Mouse (Mus musculus) cerebellum, adult 8-10 months (tissue): ENCODE data around the gene Hoxb9.

Experiments
- DNase-seq: peaks from one replicate; pipeline ENCODE4 v3.0.0; 2022

Hoxb9 gene

DNA sequence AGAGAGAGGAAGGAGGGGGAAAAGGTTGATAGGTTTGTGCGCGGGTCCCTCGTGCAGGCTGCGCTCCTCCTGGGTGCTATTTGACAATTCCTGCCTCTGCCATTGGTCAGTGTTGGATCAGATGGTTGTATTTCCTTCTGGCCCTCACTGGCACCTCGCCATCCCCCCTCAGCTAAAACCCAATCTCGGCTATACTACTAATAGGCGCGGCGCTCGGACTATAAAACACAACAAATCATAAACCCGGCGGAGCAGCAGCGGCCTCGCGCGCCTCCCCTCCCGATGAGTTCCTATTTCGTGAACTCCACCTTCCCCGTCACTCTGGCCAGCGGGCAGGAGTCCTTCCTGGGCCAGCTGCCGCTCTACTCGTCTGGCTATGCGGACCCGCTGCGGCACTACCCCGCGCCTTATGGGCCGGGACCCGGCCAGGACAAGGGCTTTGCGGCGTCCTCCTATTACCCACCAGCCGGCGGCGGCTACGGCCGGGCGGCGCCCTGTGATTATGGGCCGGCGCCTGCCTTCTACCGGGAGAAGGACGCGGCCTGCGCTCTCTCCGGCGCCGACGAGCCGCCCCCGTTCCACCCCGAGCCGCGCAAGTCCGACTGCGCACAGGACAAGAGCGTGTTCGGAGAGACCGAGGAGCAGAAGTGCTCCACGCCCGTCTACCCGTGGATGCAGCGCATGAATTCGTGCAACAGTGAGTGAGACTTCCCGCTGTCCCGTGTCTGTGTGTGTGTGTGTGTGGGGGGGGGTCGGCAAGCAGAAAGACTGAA is 27.8 kb downstream of the Hoxb9 start:
- DNase-seq, result no peak

- no peak for DNase-seq
Observed at GRCm38 (mm10) chr11:96299781-96300180, 28.5 kb downstream of the Hoxb9 start.

- no peak for DNase-seq
Observed at GRCm38 (mm10) chr11:96300354-96301063, 29.3 kb downstream of the Hoxb9 start.

DNA sequence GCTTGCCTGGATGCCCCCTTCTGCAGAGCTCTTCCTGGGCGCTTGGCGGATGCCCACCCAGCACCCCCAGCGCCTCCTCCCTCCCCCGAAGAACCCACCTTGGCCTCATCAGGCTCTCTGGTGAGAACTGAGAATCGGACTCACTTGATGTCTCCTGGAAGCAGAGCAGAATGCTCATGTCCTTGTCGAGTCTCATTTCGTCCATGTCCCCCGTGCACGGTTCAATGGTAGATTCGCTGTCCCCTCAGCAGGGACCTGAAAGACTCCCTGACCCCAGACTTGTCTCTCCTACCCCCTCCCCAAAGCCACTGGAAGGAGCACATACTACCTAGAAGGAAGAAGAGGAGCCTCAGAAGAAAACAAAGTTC is 29.8 kb downstream of the Hoxb9 start:
- DNase-seq, result no peak

DNA sequence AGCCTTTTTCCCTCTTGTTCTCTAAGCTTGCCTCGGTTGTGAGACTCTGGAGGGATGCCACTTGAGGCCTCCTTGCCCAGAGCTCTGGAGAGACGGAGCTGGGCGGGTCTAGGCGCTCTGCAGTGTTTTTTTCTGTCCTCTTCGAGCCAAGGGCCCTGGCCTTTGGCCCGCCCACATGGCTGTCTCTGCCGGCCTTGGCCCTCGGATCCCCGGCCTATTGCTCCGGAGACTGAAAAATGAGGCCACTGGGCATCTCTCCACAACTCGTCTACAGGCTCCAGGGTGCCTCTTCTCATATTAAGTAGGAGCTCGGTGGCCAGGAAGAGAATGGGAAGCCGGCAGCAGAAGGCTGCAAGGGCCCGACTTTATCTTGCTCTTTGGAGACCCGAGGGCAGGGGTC is 30.6 kb downstream of the Hoxb9 start:
- no peak for DNase-seq

DNA sequence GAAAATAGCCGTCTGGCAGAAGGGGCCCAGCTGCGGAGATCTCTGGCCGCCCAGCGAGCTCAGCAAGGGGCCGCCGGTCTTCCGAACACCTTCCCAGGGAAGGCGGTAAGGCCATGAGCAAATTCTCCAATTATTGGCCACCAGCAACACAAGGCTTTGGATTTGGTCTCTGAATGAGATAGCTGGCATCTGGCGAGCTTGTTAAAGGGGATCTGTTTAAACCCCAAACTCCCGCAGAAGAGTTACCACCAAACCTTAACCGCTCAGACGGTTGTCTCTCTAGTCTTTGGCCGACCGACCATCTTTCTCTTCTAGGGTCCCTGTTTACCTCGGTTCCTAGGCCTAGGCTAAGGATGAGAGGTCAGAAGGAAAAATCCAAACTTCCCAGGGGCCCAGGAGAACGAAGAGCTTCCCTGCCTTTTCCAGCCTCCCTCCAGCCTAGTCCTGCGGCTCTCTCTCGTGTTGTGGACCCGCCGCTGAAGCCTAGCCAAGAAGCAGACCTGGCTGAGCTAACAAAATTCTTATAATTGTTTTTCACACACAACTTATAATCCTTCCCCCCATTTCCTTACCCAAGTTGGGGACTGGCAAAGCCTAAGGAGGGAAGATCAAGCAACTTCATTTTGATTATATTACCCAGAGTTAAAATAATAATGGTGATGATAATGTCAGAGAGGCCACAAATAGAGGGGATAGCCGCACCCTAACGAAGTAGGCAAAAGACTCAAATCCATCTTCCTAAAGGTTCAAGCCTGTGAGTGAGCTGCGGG is 31.3 kb downstream of the Hoxb9 start:
- DNase-seq, result no peak

GRCm38 (mm10) chr11:96303151-96304099 is 32.2 kb downstream of the Hoxb9 start, which contains the start of gene Hoxb5:
TSS of gene Hoxb5 (plus strand) at chr11:96303336.
- no peak for DNase-seq

DNA sequence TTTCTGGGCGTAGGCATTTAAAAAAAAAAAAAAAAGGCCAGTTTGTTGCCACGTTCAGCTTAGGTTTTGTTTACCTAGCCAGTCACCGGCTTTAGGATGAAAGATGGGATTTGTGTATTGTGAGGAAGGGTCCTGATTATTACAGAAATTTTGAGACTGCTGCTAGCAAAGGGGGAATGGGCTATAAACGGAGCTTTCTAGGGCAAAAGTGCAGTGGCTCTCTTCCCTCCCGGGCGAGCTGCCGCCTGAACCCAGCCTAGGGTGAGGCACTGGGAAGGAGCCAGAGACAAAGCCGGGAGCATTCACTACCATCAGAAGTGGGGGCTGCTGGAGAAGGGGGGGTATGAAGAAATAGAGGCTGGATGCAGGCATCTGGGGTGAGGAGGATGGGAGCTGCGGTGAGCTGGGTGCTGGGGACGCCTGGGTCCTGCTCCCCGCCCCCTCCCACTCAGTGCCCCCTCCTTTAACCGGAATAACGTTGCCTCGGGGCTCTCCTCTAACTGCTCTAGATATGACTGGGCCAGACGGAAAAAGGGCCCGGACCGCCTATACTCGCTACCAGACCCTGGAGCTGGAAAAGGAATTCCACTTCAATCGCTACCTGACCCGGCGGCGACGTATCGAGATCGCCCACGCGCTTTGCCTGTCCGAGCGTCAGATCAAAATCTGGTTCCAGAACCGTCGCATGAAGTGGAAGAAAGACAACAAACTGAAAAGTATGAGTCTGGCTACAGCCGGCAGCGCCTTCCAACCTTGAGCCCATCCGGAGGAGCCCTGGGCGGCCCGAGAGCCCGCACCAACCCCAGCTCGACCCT is 33.3 kb downstream of the Hoxb9 start:
- no peak for DNase-seq

- no peak for DNase-seq
Observed at GRCm38 (mm10) chr11:96305505-96306182, 34.4 kb downstream of the Hoxb9 start.

GRCm38 (mm10) chr11:96306183-96306907 is 35.1 kb downstream of the Hoxb9 start:
- DNase-seq, result no peak

- DNase-seq, result no peak
Observed at GRCm38 (mm10) chr11:96306908-96307269, 35.6 kb downstream of the Hoxb9 start.

DNA sequence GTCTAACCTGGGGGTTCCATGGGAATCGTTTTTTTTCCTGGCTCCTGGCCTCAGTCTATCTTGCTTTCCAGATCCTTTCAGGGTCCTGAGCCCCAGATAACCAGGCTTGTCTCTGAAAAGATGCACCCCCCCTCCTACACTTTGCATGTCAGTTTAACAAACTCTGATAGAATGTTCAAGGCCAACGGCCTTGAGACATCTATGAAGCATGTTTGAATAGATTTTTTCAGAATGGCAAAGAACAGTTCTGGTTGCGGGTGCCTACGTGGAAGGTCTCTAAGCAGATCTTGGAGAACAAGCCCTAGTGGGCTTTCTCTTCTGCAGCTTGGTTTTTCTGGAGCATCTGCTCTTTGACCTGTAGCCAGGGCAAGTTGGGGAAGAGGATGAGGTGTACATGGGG is 37.5 kb downstream of the Hoxb9 start:
- no peak for DNase-seq

- DNase-seq, result no peak
Observed at GRCm38 (mm10) chr11:96309288-96309687, 38.0 kb downstream of the Hoxb9 start.

DNA sequence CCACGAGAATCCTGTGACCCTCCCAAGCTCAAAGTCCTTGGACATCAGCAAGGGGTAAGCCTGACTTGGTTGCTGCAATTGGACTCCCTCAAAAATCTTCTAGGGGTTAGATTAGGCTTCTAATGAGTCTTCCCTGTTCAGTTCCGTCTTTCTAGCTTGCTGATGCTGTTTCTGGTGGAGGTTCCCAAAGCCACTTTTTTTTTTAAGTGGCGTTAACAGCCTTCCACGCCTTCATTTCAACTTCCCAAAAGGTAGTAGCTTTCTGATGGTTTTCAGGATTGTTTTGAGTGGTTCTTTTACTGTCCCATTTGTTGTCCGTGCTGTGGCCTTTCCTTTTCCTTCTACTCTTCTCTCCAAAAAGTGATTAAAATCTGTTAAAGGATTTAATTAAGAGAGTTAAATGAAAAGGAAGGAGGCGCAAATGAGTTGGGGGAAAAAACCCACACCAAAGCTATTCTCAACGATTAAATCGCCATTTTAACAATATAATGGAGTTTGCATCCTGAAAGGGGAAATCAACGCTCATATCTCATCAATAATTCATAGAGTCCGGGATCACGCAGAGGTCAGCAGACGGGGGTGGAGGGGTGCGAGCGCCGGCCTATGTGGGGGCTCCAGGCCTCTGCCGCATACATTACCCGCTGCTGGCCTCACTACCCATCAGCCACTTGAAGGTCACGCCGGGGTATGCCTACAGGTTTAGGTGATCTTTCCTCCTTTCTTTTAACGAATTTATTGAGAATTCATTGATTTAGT is 39.1 kb downstream of the Hoxb9 start:
- no peak for DNase-seq

DNA sequence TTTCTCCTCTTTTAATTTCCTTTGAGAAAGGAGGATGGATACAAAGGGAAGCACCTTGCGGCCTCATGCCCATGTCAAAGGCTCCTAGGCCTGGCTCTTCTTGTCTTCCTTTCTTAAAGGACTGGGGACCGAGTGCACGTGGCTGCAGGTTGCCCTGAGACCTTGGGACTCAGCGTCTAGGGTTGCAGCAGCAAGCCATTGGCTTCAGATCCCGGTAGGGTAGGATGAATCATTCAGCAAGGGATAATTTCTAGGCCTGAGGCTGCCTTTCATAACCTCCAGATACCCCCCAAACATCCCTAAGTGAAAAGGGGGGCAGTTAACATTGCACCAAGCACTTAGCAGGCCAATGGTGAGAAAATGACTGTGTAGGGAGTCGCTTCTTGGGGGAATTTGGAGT is 39.8 kb downstream of the Hoxb9 start:
- DNase-seq, result no peak

GRCm38 (mm10) chr11:96311520-96312417 is 40.5 kb downstream of the Hoxb9 start:
- no peak for DNase-seq

DNA sequence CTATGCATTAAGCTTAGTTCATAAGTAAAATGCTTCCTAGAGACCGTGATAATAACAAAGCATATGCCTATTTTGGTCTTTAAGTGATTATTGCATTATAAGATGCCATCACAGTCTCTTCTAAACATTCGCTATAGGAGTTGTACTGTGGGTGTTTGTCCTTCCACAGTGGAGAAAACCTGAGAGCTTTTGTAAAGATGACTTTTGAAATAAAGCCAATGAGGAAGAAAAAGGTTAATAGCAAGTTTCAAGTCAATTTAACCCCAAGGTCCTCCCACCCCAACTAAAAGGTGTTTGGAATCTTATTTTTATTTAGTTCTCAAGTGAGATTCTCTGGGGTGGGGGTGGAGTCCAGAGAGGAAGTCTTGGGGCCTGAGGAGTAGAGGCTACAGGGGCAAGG is 41.9 kb downstream of the Hoxb9 start:
- no peak for DNase-seq

GRCm38 (mm10) chr11:96313806-96314428 is 42.7 kb downstream of the Hoxb9 start:
- DNase-seq, result no peak
